Mouse (Mus musculus) heart, embryonic 14.5 days (tissue): ENCODE data around the gene Poln. TPM values are rescaled to one million over a fixed set of nuclear protein-coding genes. Genes with fewer than 3 reads are reported as not detected.

Experiments used
- ATAC-seq: fragments of 200-750 bp; cut with Nextera tagmentation; 2 replicates; pipeline ENCODE4 v1.8.0; 2017; ENCODE audit warnings: low read depth, moderate TSS enrichment; ENCODE audit not compliant: insufficient number of reproducible peaks, insufficient read depth, low FRiP score
- H3K27ac ChIP-seq, 2 experiments: fragments of 200-500 bp in 1 of 2; fragments of 300-500 bp in 1 of 2; sonication (generic) in 1 of 2; replicated peaks in 1 of 2; 2 replicates each; pipeline ENCODE4 v1.5.1; 2012 to 2014; ENCODE audit warnings: low read depth in 2 of 2, low read length in 2 of 2, control low read depth in 1 of 2, mild to moderate bottlenecking in 1 of 2, mixed read lengths in 1 of 2; ENCODE audit not compliant: control insufficient read depth in 1 of 2, insufficient read depth in 1 of 2
- H3K27me3 ChIP-seq: fragments of 300-500 bp; sonication (generic); 2 replicates; pipeline ENCODE4 v1.6.1; 2014; ENCODE audit warnings: mild to moderate bottlenecking, low read length, control low read depth; ENCODE audit not compliant: control insufficient read depth, insufficient read depth
- H3K36me3 ChIP-seq: fragments of 300-500 bp; sonication (generic); 2 replicates; pipeline ENCODE4 v1.6.1; 2014; ENCODE audit warnings: mild to moderate bottlenecking, control low read depth, low read length, mixed read lengths; ENCODE audit not compliant: control insufficient read depth, insufficient read depth
- H3K4me1 ChIP-seq, 2 experiments: fragments of 200-500 bp in 1 of 2; fragments of 300-500 bp in 1 of 2; sonication (generic) in 1 of 2; 2 replicates each; pipeline ENCODE4 v1.6.1; 2012 to 2014; ENCODE audit warnings: low read length in 2 of 2, control low read depth in 1 of 2, mixed read lengths in 1 of 2; ENCODE audit not compliant: control insufficient read depth in 2 of 2, insufficient read depth in 2 of 2
- H3K4me2 ChIP-seq: fragments of 300-500 bp; sonication (generic); 2 replicates; pipeline ENCODE4 v1.6.1; 2014; ENCODE audit warnings: mild to moderate bottlenecking, low read length
- H3K4me3 ChIP-seq, 2 experiments: fragments of 200-500 bp in 1 of 2; fragments of 300-500 bp in 1 of 2; sonication (generic) in 1 of 2; 2 replicates each; pipeline ENCODE4 v1.5.1; 2012 to 2014; ENCODE audit warnings: low read length in 2 of 2, mild to moderate bottlenecking in 2 of 2, control low read depth in 1 of 2, low read depth in 1 of 2, moderate library complexity in 1 of 2; ENCODE audit not compliant: control insufficient read depth in 1 of 2, insufficient read depth in 1 of 2
- H3K9ac ChIP-seq: fragments of 300-500 bp; sonication (generic); 2 replicates; pipeline ENCODE4 v1.6.1; 2014; ENCODE audit warnings: mild to moderate bottlenecking, low read length
- H3K9me3 ChIP-seq: fragments of 300-500 bp; sonication (generic); 2 replicates; pipeline ENCODE4 v1.6.1; 2016; ENCODE audit warnings: low read length, control low read depth; ENCODE audit not compliant: control insufficient read depth
- WGBS: fragments of 180-500 bp; shearing (Covaris S2); extraction: QIAGEN DNeasy Blood & Tissue Kit; methylation state at CpG from one replicate; pipeline ENCODE4 v1.1.7; 2014; 5-methylcytosine and 5-hydroxymethylcytosine counted together
- polyA plus RNA-seq: library from polyadenylated mRNA; unstranded; fragments of >200 nt; fragmentation: Nextera tagmentation; extraction: Ambion mirVana; gene quantifications from 2 replicates; pipeline ENCODE4 v1.2.1, GENCODE M21; 2014

Poln gene
- polyA plus RNA-seq, 1 experiment from 2014 or later = 0.47 TPM

GRCm38 (mm10) chr5:34194975-34195662 lies 25.9 kb upstream of the Poln start:
- no peak overlapping the region for H3K4me3 ChIP-seq
- no peaks in the 10 kb centered on the region for H3K36me3 ChIP-seq
- H3K27me3 ChIP-seq = no peaks in the 10 kb centered on the region
- no peak overlapping the region for H3K4me2 ChIP-seq
- 66% methylated on average over 6 of the region's 6 CpGs for WGBS
- H3K9ac ChIP-seq = no peak overlapping the region
- no peak overlapping the region for H3K27ac ChIP-seq
- no peaks in the 10 kb centered on the region for H3K9me3 ChIP-seq
- peaks cover 2 to 4% of the 10 kb centered on the region in 2 experiments; a peak in 2 of 4 replicates for H3K4me1 ChIP-seq
- ATAC-seq = no peak

- 22% methylated on average over 1 of the region's 1 CpGs for WGBS
- H3K4me3 ChIP-seq = no peak overlapping the region
- ATAC-seq = no peak
- no peaks in the 10 kb centered on the region for H3K9me3 ChIP-seq
- H3K4me1 ChIP-seq = peaks cover 5 to 7% of the 10 kb centered on the region in 2 experiments; a peak in 3 of 4 replicates
- no peaks in the 10 kb centered on the region for H3K36me3 ChIP-seq
- no peak overlapping the region for H3K4me2 ChIP-seq
- no peak overlapping the region for H3K9ac ChIP-seq
- no peak overlapping the region for H3K27ac ChIP-seq
- H3K27me3 ChIP-seq = no peaks in the 10 kb centered on the region
These were observed 25.2 kb upstream of the Poln start for GRCm38 (mm10) chr5:34194426-34194825.

GRCm38 (mm10) chr5:34191843-34192242 lies 22.6 kb upstream of the Poln start:
- Histone ChIP-seq H3K27me3 (no peaks in the 10 kb centered on the region), H3K9me3 (no peaks in the 10 kb centered on the region), H3K27ac (no peak overlapping the region), H3K4me1 (peaks cover 13 to 18% of the 10 kb centered on the region in 2 experiments), H3K36me3 (no peaks in the 10 kb centered on the region), H3K9ac (no peak overlapping the region), H3K4me2 (no peak overlapping the region), H3K4me3 (no peak overlapping the region)
- WGBS = 87% methylated on average over 4 of the region's 4 CpGs
- ATAC-seq = no peak

GRCm38 (mm10) chr5:34191021-34191420 lies 21.8 kb upstream of the Poln start:
- Histone ChIP-seq H3K4me3 (no peak overlapping the region), H3K27me3 (no peaks in the 10 kb centered on the region), H3K9ac (no peak overlapping the region), H3K4me2 (no peak overlapping the region), H3K9me3 (no peaks in the 10 kb centered on the region), H3K27ac (no peak overlapping the region), H3K36me3 (no peaks in the 10 kb centered on the region), H3K4me1 (peaks cover 13 to 24% of the 10 kb centered on the region in 2 experiments)
- ATAC-seq = no peak
- 52% methylated on average over 4 of the region's 4 CpGs for WGBS

GRCm38 (mm10) chr5:34189521-34189920 lies 20.3 kb upstream of the Poln start:
- Histone ChIP-seq H3K9ac (no peak overlapping the region), H3K27ac (no peak overlapping the region), H3K9me3 (no peaks in the 10 kb centered on the region), H3K4me1 (peaks cover 24 to 39% of the 10 kb centered on the region in 2 experiments), H3K4me3 (no peak overlapping the region), H3K36me3 (no peaks in the 10 kb centered on the region), H3K4me2 (no peak overlapping the region), H3K27me3 (no peaks in the 10 kb centered on the region)
- ATAC-seq = no peak
- 57% methylated on average over 1 of the region's 1 CpGs for WGBS

GRCm38 (mm10) chr5:34188856-34189255 lies 19.6 kb upstream of the Poln start:
- H3K9me3 ChIP-seq = no peaks in the 10 kb centered on the region
- H3K9ac ChIP-seq = peak overlapping the region; percentile 75
- peaks cover 30 to 45% of the 10 kb centered on the region in 2 experiments for H3K4me1 ChIP-seq
- whole genome bisulfite sequencing = 73% methylated on average over 2 of the region's 2 CpGs
- H3K27me3 ChIP-seq = no peaks in the 10 kb centered on the region
- ATAC-seq = no peak
- H3K4me2 ChIP-seq = peak overlapping the region; percentile 69
- H3K4me3 ChIP-seq = no peak overlapping the region
- H3K27ac ChIP-seq = no peak overlapping the region
- H3K36me3 ChIP-seq = no peaks in the 10 kb centered on the region

GRCm38 (mm10) chr5:34187601-34188316 lies 18.5 kb upstream of the Poln start, which contains the start of gene Mxd4:
Gene Mxd4, minus strand, starts transcription at chr5:34187720.
- Histone ChIP-seq H3K9ac (peak within 1 kb of the TSS; percentile 90), H3K27me3 (no peaks in the 10 kb centered on the region), H3K4me3 (peak within 1 kb of the TSS; percentile 94 to 96), H3K4me1 (peaks cover 40 to 55% of the 10 kb centered on the region in 2 experiments), H3K27ac (peak within 1 kb of the TSS; percentile 92 to 96), H3K9me3 (no peaks in the 10 kb centered on the region), H3K36me3 (no peaks in the 10 kb centered on the region), H3K4me2 (peak within 1 kb of the TSS; percentile 78)
- under 1% methylated on average over 60 of the region's 60 CpGs for WGBS
- peak; percentile 97 for ATAC-seq
